Mouse (Mus musculus): ENCODE measurements around the gene Trim56. TPM values are rescaled to one million over a fixed set of nuclear protein-coding genes. Genes with fewer than 3 reads are reported as not detected.
"Not testable (repeated sequence)": the region's sequence is repeated elsewhere in the genome, so short reads cannot be mapped to it uniquely, and the experiment has no call there.

Trim56 gene
- polyA plus RNA-seq, 1 experiment from 2014 or later: 8.4 TPM

GRCm38 (mm10) chr5:137117994-137118393 lies 2.0 kb upstream of the Trim56 start:
- not testable (repeated sequence) for H3K4me3 ChIP-seq (ENCODE audit: control insufficient read depth in 1 of 2, insufficient read depth in 1 of 2, low read depth in 1 of 2, low read length in 2 of 2); ATAC-seq (ENCODE audit: insufficient number of reproducible peaks, insufficient read depth, low FRiP score, low read depth); H3K9ac ChIP-seq (ENCODE audit: low read length); H3K4me2 ChIP-seq (ENCODE audit: low read length); H3K27ac ChIP-seq (replicated peaks in 1 of 2; ENCODE audit: control insufficient read depth in 1 of 2, insufficient read depth in 1 of 2, low read depth in 2 of 2, low read length in 2 of 2); H3K27me3 ChIP-seq (ENCODE audit: control insufficient read depth, insufficient read depth, low read length); H3K9me3 ChIP-seq (ENCODE audit: control insufficient read depth, low read length)
- 96% methylated on average over 3 of the region's 3 CpGs for WGBS
- H3K4me1 ChIP-seq (ENCODE audit: control insufficient read depth in 2 of 2, insufficient read depth in 2 of 2, low read length in 2 of 2): peaks cover 10 to 14% of the 10 kb centered on the region in 2 experiments; a peak in 3 of 4 replicates
- peaks cover 17% of the 10 kb centered on the region for H3K36me3 ChIP-seq (ENCODE audit: control insufficient read depth, insufficient read depth, low read length)

- WGBS: 74% methylated on average over 2 of the region's 2 CpGs
- no peak for ATAC-seq (ENCODE audit: insufficient number of reproducible peaks, insufficient read depth, low FRiP score, low read depth)
- Histone ChIP-seq H3K36me3 (ENCODE audit: control insufficient read depth, insufficient read depth, low read length) (peaks cover 23% of the 10 kb centered on the region), H3K27ac (replicated peaks in 1 of 2; ENCODE audit: control insufficient read depth in 1 of 2, insufficient read depth in 1 of 2, low read depth in 2 of 2, low read length in 2 of 2) (no peak overlapping the region), H3K9ac (ENCODE audit: low read length) (no peak overlapping the region), H3K4me2 (ENCODE audit: low read length) (peak overlapping the region; percentile 89; the same call in 1 of the 2 replicates), H3K9me3 (ENCODE audit: control insufficient read depth, low read length) (no peaks in the 10 kb centered on the region), H3K27me3 (ENCODE audit: control insufficient read depth, insufficient read depth, low read length) (no peaks in the 10 kb centered on the region), H3K4me3 (ENCODE audit: control insufficient read depth in 1 of 2, insufficient read depth in 1 of 2, low read depth in 1 of 2, low read length in 2 of 2) (no peak overlapping the region), H3K4me1 (ENCODE audit: control insufficient read depth in 2 of 2, insufficient read depth in 2 of 2, low read length in 2 of 2) (peaks cover 12 to 14% of the 10 kb centered on the region in 2 experiments; a peak in 3 of 4 replicates)
Observed at GRCm38 (mm10) chr5:137116987-137117386, 978 bp upstream of the Trim56 start.

GRCm38 (mm10) chr5:137114891-137115561 lies 983 bp downstream of the Trim56 start:
- WGBS: 66% methylated on average over 9 of the region's 9 CpGs
- peaks cover 26% of the 10 kb centered on the region for H3K36me3 ChIP-seq (ENCODE audit: control insufficient read depth, insufficient read depth, low read length)
- ATAC-seq (ENCODE audit: insufficient number of reproducible peaks, insufficient read depth, low FRiP score, low read depth): no peak

GRCm38 (mm10) chr5:137111542-137112408 lies 4.2 kb downstream of the Trim56 start:
- H3K9ac ChIP-seq (ENCODE audit: low read length): no peak overlapping the region
- WGBS: 80% methylated on average over 4 of the region's 5 CpGs
- peaks cover 26% of the 10 kb centered on the region for H3K36me3 ChIP-seq (ENCODE audit: control insufficient read depth, insufficient read depth, low read length)
- no peak overlapping the region for H3K4me2 ChIP-seq (ENCODE audit: low read length)
- ATAC-seq (ENCODE audit: insufficient number of reproducible peaks, insufficient read depth, low FRiP score, low read depth): no peak
- H3K27me3 ChIP-seq (ENCODE audit: control insufficient read depth, insufficient read depth, low read length): no peaks in the 10 kb centered on the region
- no peak overlapping the region for H3K27ac ChIP-seq (replicated peaks in 1 of 2; ENCODE audit: control insufficient read depth in 1 of 2, insufficient read depth in 1 of 2, low read depth in 2 of 2, low read length in 2 of 2)
- peaks cover 12 to 14% of the 10 kb centered on the region in 2 experiments; a peak in 3 of 4 replicates for H3K4me1 ChIP-seq (ENCODE audit: control insufficient read depth in 2 of 2, insufficient read depth in 2 of 2, low read length in 2 of 2)
- H3K4me3 ChIP-seq (ENCODE audit: control insufficient read depth in 1 of 2, insufficient read depth in 1 of 2, low read depth in 1 of 2, low read length in 2 of 2): no peak overlapping the region
- 0 out of 2 replicates have a peak, but pooled peaks cover 3% of the 10 kb centered on the region for H3K9me3 ChIP-seq (ENCODE audit: control insufficient read depth, low read length)

More at GRCm38 (mm10) chr5:137114891-137115561, 983 bp downstream of the Trim56 start:
- peaks cover 12 to 14% of the 10 kb centered on the region in 2 experiments; a peak in 3 of 4 replicates for H3K4me1 ChIP-seq (ENCODE audit: control insufficient read depth in 2 of 2, insufficient read depth in 2 of 2, low read length in 2 of 2)
- H3K27ac ChIP-seq (replicated peaks in 1 of 2; ENCODE audit: control insufficient read depth in 1 of 2, insufficient read depth in 1 of 2, low read depth in 2 of 2, low read length in 2 of 2): peak overlapping the region in 1 of 2 experiments; percentile 77; a peak in 1 of 4 replicates
- H3K27me3 ChIP-seq (ENCODE audit: control insufficient read depth, insufficient read depth, low read length): no peaks in the 10 kb centered on the region
- peak overlapping the region; percentile 89 for H3K4me2 ChIP-seq (ENCODE audit: low read length)
- 0 out of 2 replicates have a peak, but pooled peaks cover 3% of the 10 kb centered on the region for H3K9me3 ChIP-seq (ENCODE audit: control insufficient read depth, low read length)
- H3K9ac ChIP-seq (ENCODE audit: low read length): peak overlapping the region; percentile 87
- peak overlapping the region; percentile 61 to 77 for H3K4me3 ChIP-seq (ENCODE audit: control insufficient read depth in 1 of 2, insufficient read depth in 1 of 2, low read depth in 1 of 2, low read length in 2 of 2)

GRCm38 (mm10) chr5:137110863-137111262 lies 5.1 kb downstream of the Trim56 start:
- Histone ChIP-seq H3K4me2 (ENCODE audit: low read length) (no peak overlapping the region), H3K9ac (ENCODE audit: low read length) (no peak overlapping the region), H3K27ac (replicated peaks in 1 of 2; ENCODE audit: control insufficient read depth in 1 of 2, insufficient read depth in 1 of 2, low read depth in 2 of 2, low read length in 2 of 2) (no peak overlapping the region), H3K9me3 (ENCODE audit: control insufficient read depth, low read length) (0 out of 2 replicates have a peak, but pooled peaks cover 3% of the 10 kb centered on the region), H3K36me3 (ENCODE audit: control insufficient read depth, insufficient read depth, low read length) (peaks cover 26% of the 10 kb centered on the region), H3K27me3 (ENCODE audit: control insufficient read depth, insufficient read depth, low read length) (no peaks in the 10 kb centered on the region), H3K4me1 (ENCODE audit: control insufficient read depth in 2 of 2, insufficient read depth in 2 of 2, low read length in 2 of 2) (peaks cover 9 to 13% of the 10 kb centered on the region in 2 experiments; a peak in 3 of 4 replicates), H3K4me3 (ENCODE audit: control insufficient read depth in 1 of 2, insufficient read depth in 1 of 2, low read depth in 1 of 2, low read length in 2 of 2) (no peak overlapping the region)
- 87% methylated on average over 12 of the region's 12 CpGs for WGBS
- no peak for ATAC-seq (ENCODE audit: insufficient number of reproducible peaks, insufficient read depth, low FRiP score, low read depth)

GRCm38 (mm10) chr5:137109941-137110593 lies 5.9 kb downstream of the Trim56 start:
- H3K4me2 ChIP-seq (ENCODE audit: low read length): no peak overlapping the region
- WGBS: 49% methylated on average over 25 of the region's 25 CpGs
- H3K9ac ChIP-seq (ENCODE audit: low read length): no peak overlapping the region
- no peak overlapping the region for H3K27ac ChIP-seq (replicated peaks in 1 of 2; ENCODE audit: control insufficient read depth in 1 of 2, insufficient read depth in 1 of 2, low read depth in 2 of 2, low read length in 2 of 2)
- ATAC-seq (ENCODE audit: insufficient number of reproducible peaks, insufficient read depth, low FRiP score, low read depth): no peak
- H3K9me3 ChIP-seq (ENCODE audit: control insufficient read depth, low read length): 0 out of 2 replicates have a peak, but pooled peaks cover 3% of the 10 kb centered on the region
- no peak overlapping the region for H3K4me3 ChIP-seq (ENCODE audit: control insufficient read depth in 1 of 2, insufficient read depth in 1 of 2, low read depth in 1 of 2, low read length in 2 of 2)
- peaks cover 4 to 6% of the 10 kb centered on the region in 2 experiments; a peak in 3 of 4 replicates for H3K4me1 ChIP-seq (ENCODE audit: control insufficient read depth in 2 of 2, insufficient read depth in 2 of 2, low read length in 2 of 2)
- no peaks in the 10 kb centered on the region for H3K27me3 ChIP-seq (ENCODE audit: control insufficient read depth, insufficient read depth, low read length)
- peaks cover 26% of the 10 kb centered on the region for H3K36me3 ChIP-seq (ENCODE audit: control insufficient read depth, insufficient read depth, low read length)

GRCm38 (mm10) chr5:137108111-137108510 lies 7.9 kb downstream of the Trim56 start:
- Histone ChIP-seq H3K4me3 (ENCODE audit: control insufficient read depth in 1 of 2, insufficient read depth in 1 of 2, low read depth in 1 of 2, low read length in 2 of 2) (no peak overlapping the region), H3K36me3 (ENCODE audit: control insufficient read depth, insufficient read depth, low read length) (peaks cover 11% of the 10 kb centered on the region), H3K27ac (replicated peaks in 1 of 2; ENCODE audit: control insufficient read depth in 1 of 2, insufficient read depth in 1 of 2, low read depth in 2 of 2, low read length in 2 of 2) (no peak overlapping the region), H3K27me3 (ENCODE audit: control insufficient read depth, insufficient read depth, low read length) (no peaks in the 10 kb centered on the region), H3K4me1 (ENCODE audit: control insufficient read depth in 2 of 2, insufficient read depth in 2 of 2, low read length in 2 of 2) (peaks cover 4 to 6% of the 10 kb centered on the region in 2 experiments; a peak in 2 of 4 replicates), H3K9ac (ENCODE audit: low read length) (no peak overlapping the region), H3K4me2 (ENCODE audit: low read length) (no peak overlapping the region), H3K9me3 (ENCODE audit: control insufficient read depth, low read length) (0 out of 2 replicates have a peak, but pooled peaks cover 3% of the 10 kb centered on the region)
- 57% methylated on average over 6 of the region's 6 CpGs for WGBS
- ATAC-seq (ENCODE audit: insufficient number of reproducible peaks, insufficient read depth, low FRiP score, low read depth): no peak
